Mouse (Mus musculus): Measurements from ENCODE around the gene Nav1.

DNA sequence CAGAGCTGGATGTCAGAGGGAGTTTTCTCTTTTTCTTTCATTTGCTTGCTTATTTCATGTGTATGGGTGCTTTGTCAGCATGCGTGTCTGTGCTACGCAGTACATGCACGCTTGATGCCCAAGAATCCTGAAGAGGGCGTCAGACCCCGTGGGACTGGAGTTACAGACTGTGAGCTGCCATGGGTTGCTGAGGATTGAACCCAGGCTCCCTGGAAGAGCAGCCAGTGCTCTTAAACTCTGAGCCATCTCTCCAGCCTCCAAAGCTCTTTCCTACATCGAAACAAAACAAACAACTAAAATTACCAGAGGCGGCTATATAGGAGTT lies 131.6 kb downstream of the Nav1 start:
- TF ChIP-seq CTCF (IDR thresholded peaks at IDR 0.05; ENCODE audit: borderline replicate concordance, insufficient read depth, low read depth, low read length), result no peak
- no peak for TF ChIP-seq POLR2A (IDR thresholded peaks at IDR 0.05; ENCODE audit: borderline replicate concordance, insufficient read depth, low read length)
